Mouse (Mus musculus) retina, embryonic 14.5 days (tissue): ENCODE results near the gene Olfr1253.

Experiments used
- DNase-seq: peaks from one replicate; pipeline ENCODE4 v3.0.0-alpha.2; 2015; ENCODE audit warnings: low spot score

Olfr1253 gene

GRCm38 (mm10) chr2:89756990-89757389 is at the start of gene Olfr1253:
Olfr1253 (minus strand) TSS chr2:89757090.
- no peak for DNase-seq

DNA sequence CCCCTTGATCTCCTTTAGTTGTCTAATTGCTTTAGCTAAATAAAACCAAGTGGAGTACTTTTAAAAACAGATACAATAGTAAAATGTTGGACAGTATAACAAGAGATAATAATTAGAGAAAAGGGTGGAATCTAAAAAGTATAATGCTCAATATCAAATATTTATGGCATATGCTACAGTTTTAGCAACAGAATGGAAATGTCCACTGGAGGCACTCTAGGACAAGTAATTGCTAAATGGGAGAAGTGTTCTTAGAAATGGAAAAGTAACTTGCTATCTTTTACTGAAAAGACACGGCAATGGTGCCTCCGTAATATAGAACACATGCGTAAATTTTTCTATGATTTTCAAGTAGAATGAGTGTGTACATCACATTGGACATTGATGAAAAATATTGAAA is 42.7 kb upstream of the Olfr1253 start:
- no peak for DNase-seq

- DNase-seq = no peak
Measured at GRCm38 (mm10) chr2:89793519-89793918, 36.6 kb upstream of the Olfr1253 start, which contains the start of gene Olfr1254. Olfr1254 (minus strand) TSS chr2:89793619.

- DNase-seq = no peak
Measured at GRCm38 (mm10) chr2:89724912-89725311, 32.0 kb downstream of the Olfr1253 start, which contains the start of gene Olfr1252. Olfr1252 (minus strand) TSS chr2:89725012.
